Mouse (Mus musculus): ENCODE data around the gene Htr5a. TPM values are rescaled to one million over a fixed set of nuclear protein-coding genes. Genes with fewer than 3 reads are reported as not detected.

Gene Htr5a
- total RNA-seq (2023) = not detected

GRCm38 (mm10) chr5:27841701-27842295 lies at the start of gene Htr5a:
TSS of gene Htr5a (plus strand) at chr5:27842149.

Other genes with a start within 250 kb of the Htr5a start
- gene Paxip1, start 50.5 kb upstream of the Htr5a start, total RNA-seq (2023) = 48.3 TPM
- 109 TPM for gene Insig1, start 229.2 kb downstream of the Htr5a start, total RNA-seq (2023)

All from CD8-positive naive resting alpha-beta T cell, adult 57 days (primary cell).